10 mouse cellular contexts compared by ENCODE assay signal in genomic region chr16:42338987-42339386, GRCm38 (mm10). TPM values are rescaled to one million over a fixed set of nuclear protein-coding genes. Genes with fewer than 3 reads are reported as not detected.
DNase-seq lines count a peak whose midpoint lies in the region; ATAC-seq lines count a peak whose summit lies in the region.
"Had no signal": no experiment of that assay in that cellular context is flagged by ENCODE, and none has a peak within 500 bp of the region (broad histone marks: within the 10 kb centered on the region; RNA-seq: fewer than 3 reads in every experiment).

No protein-coding gene starts in this region.

- H3K9ac ChIP-seq in kidney, embryonic 14.5 days (ENCODE audit: low read depth, low read length), result no peak overlapping the region; the same call in 1 of the 2 replicates
- peak overlapping the region; percentile 70 for H3K9ac ChIP-seq in forebrain, embryonic 13.5 days
- H3K9ac ChIP-seq in limb, embryonic 15.5 days, result no peak overlapping the region

- H3K4me2 ChIP-seq in kidney, embryonic 14.5 days (replicated peaks; ENCODE audit: low read depth, low read length), result peak overlapping the region; percentile 56
- H3K4me2 ChIP-seq in forebrain, embryonic 13.5 days, result peak overlapping the region; percentile 78
- H3K4me2 ChIP-seq in limb, embryonic 15.5 days, result peak overlapping the region; percentile 61

- H3K4me1 ChIP-seq in kidney, embryonic 14.5 days (ENCODE audit: control insufficient read depth, insufficient read depth, low read length), result peaks cover 14% of the 10 kb centered on the region
- peaks cover 33% of the 10 kb centered on the region for H3K4me1 ChIP-seq in forebrain, embryonic 13.5 days
- peaks cover 20% of the 10 kb centered on the region for H3K4me1 ChIP-seq in limb, embryonic 15.5 days

- H3K27ac ChIP-seq in kidney, embryonic 14.5 days (ENCODE audit: low read depth, low read length), result no peak overlapping the region
- peak overlapping the region; percentile 84 for H3K27ac ChIP-seq in forebrain, embryonic 13.5 days
- H3K27ac ChIP-seq in limb, embryonic 15.5 days, result no peak overlapping the region

- no peaks in the 10 kb centered on the region for H3K36me3 ChIP-seq in kidney, embryonic 14.5 days (ENCODE audit: control insufficient read depth, insufficient read depth, low read length)
- no peaks in the 10 kb centered on the region for H3K36me3 ChIP-seq in forebrain, embryonic 13.5 days (ENCODE audit: poor library complexity, severe bottlenecking)
- H3K36me3 ChIP-seq in limb, embryonic 15.5 days, result no peaks in the 10 kb centered on the region

- no peak for ATAC-seq in kidney, embryonic 14.5 days (ENCODE audit: low FRiP score, low TSS enrichment)
- ATAC-seq in forebrain, embryonic 13.5 days, result no peak
- no peak for ATAC-seq in limb, embryonic 15.5 days (ENCODE audit: insufficient number of reproducible peaks, low FRiP score, low TSS enrichment, low read depth)

- DNase-seq in kidney, adult 9 months, result no peak
- peak; percentile 55 to 59 for DNase-seq in cerebellum, postnatal 10 days
- no peak for DNase-seq in urinary bladder, adult 2 months (ENCODE audit: low spot score)
- DNase-seq in MN1 (ENCODE audit: low spot score), result no peak
- DNase-seq in yolk sac, embryonic 10.5 days (ENCODE audit: low spot score), result no peak
- DNase-seq: kidney, postnatal 4 days; thymus, adult 2 months had no signal

- 6% methylated on average over 4 of the region's 4 CpGs for WGBS in kidney, embryonic 14.5 days
- WGBS in forebrain, embryonic 13.5 days, result 11% methylated on average over 4 of the region's 4 CpGs
- WGBS in limb, embryonic 15.5 days, result 8% methylated on average over 4 of the region's 4 CpGs

- peak overlapping the region; percentile 39 for H3K4me3 ChIP-seq in kidney, embryonic 14.5 days (ENCODE audit: low read length)
- H3K4me3 ChIP-seq in forebrain, embryonic 13.5 days, result peak overlapping the region; percentile 55
- peak overlapping the region; percentile 41 for H3K4me3 ChIP-seq in limb, embryonic 15.5 days

- H3K9me3 ChIP-seq in kidney, embryonic 14.5 days (ENCODE audit: control insufficient read depth, low read length), result no peaks in the 10 kb centered on the region
- no peaks in the 10 kb centered on the region for H3K9me3 ChIP-seq in forebrain, embryonic 13.5 days (replicated peaks)
- H3K9me3 ChIP-seq in limb, embryonic 15.5 days, result no peaks in the 10 kb centered on the region

- H3K27me3 ChIP-seq in kidney, embryonic 14.5 days (ENCODE audit: control insufficient read depth, insufficient read depth, low read length), result no peaks in the 10 kb centered on the region
- no peaks in the 10 kb centered on the region for H3K27me3 ChIP-seq in forebrain, embryonic 13.5 days
- 0 out of 2 replicates have a peak, but pooled peaks cover 2% of the 10 kb centered on the region for H3K27me3 ChIP-seq in limb, embryonic 15.5 days

RNA-seq across cellular contexts. Expression of gene Gap43, which starts 1.5 kb away (rescaled TPM):
- polyA plus RNA-seq in kidney, embryonic 14.5 days (2014; fragmentation: Nextera tagmentation; extraction: Ambion mirVana), result 13.3 and 18.9 TPM in 2 replicates
- polyA plus RNA-seq in forebrain, embryonic 13.5 days (2015; fragmentation: Nextera tagmentation; extraction: Ambion mirVana), result 389 and 408 TPM in 2 replicates
- 44.5 and 47.9 TPM in 2 replicates for polyA plus RNA-seq in limb, embryonic 15.5 days (2015; fragmentation: Nextera tagmentation; extraction: Ambion mirVana)
- polyA plus RNA-seq in urinary bladder, adult 2 months (2012; rRNA removed), result 2.5 and 2.7 TPM in 2 replicates
- polyA plus RNA-seq: thymus, adult 2 months had no signal

Comparison
In these comparisons a context has a peak if more than half of its experiments do, and no peak if none do; other contexts are left out.
1. DNase-seq: peak in cerebellum, postnatal 10 days (2 of 2); none in kidney, adult 9 months (single experiment), urinary bladder, adult 2 months (single experiment), MN1 (single experiment) and yolk sac, embryonic 10.5 days (single experiment).
2. Peak in every context shown above with its lines, with median percentiles within 50 percentile points of each other: H3K4me2 ChIP-seq and H3K4me3 ChIP-seq.